Mouse (Mus musculus): ENCODE measurements around the gene Arid1b. TPM values are rescaled to one million over a fixed set of nuclear protein-coding genes. Genes with fewer than 3 reads are reported as not detected.

Arid1b gene
- polyA plus RNA-seq, 1 experiment from 2014 or later, result 16.1 TPM

DNA sequence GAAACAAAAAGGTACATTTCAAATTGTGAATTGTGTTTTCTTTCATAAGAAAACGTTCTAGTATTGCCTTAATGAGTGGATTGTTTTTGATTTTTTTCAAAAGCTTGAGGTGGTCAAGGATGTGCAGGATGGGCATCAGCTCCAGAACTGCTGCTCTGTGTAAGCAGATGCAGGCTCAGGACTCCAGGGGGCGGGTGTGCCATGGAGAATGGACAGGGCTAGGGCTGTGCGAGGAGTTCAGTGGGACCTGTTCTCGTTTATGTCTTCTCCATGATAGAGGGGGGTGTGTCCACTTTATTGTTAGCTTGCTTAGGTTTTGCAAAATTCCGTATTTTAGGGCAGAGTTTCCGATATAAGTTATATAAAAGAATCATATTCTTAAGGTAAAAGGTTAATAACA lies 70.6 kb downstream of the Arid1b start:
- Histone ChIP-seq H3K9me3 (no peaks in the 10 kb centered on the region), H3K27me3 (no peaks in the 10 kb centered on the region), H3K9ac (no peak overlapping the region), H3K4me2 (no peak overlapping the region), H3K4me1 (replicated peaks) (peaks cover 77% of the 10 kb centered on the region), H3K27ac (no peak overlapping the region), H3K36me3 (no peaks in the 10 kb centered on the region), H3K4me3 (no peak overlapping the region)
- no peak for ATAC-seq (ENCODE audit: low FRiP score)
- 90% methylated on average over 6 of the region's 6 CpGs for WGBS

DNA sequence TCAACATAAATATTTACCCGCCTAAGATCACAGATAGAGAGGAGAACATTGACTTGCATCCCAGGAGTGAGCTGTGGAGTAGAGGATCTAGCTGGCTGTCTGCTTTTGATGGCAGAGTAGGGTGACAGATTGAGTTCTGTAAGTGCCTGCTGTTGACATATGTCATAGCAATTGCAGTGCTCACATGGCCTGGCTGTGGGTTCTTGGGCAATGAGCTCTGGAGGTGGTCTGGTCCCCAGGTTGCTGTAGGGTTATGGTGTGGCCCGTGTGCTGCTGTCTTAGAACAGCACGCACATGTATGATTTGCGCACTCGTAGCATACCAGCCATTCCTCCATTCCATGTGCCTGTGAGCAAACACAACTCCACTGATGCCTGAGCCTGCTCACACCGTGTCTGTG lies 71.1 kb downstream of the Arid1b start:
- peaks cover 76% of the 10 kb centered on the region for H3K4me1 ChIP-seq (replicated peaks)
- H3K4me2 ChIP-seq, result no peak overlapping the region
- no peaks in the 10 kb centered on the region for H3K27me3 ChIP-seq
- H3K27ac ChIP-seq, result 0 out of 2 replicates have a peak overlapping the region, but pooled peaks have one; percentile 2
- WGBS, result 82% methylated on average over 6 of the region's 6 CpGs
- no peaks in the 10 kb centered on the region for H3K36me3 ChIP-seq
- ATAC-seq (ENCODE audit: low FRiP score), result no peak; the same call in 1 of the 2 replicates
- no peak overlapping the region for H3K9ac ChIP-seq
- no peaks in the 10 kb centered on the region for H3K9me3 ChIP-seq
- H3K4me3 ChIP-seq, result no peak overlapping the region

DNA sequence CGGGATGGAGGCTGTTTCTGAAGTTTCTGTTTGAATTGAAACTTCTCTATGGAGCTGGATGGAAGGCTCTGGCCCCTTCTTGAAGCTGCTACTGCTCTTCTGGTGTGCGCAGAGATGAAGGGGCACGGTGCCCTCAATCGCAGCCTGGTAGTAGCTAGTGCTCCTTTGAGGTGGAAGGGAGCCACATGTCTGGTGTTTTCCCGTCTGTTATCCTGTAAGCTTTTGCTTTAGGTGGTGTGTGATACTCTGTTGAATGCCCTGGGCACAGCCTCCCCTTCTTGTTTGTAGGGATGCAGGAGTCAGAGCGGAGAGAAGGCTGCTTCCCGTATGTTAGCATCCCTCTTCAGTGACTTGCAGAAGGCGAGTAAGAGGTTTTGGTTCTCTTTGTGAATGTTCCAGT lies 72.7 kb downstream of the Arid1b start:
- WGBS, result 82% methylated on average over 8 of the region's 8 CpGs
- Histone ChIP-seq H3K9me3 (no peaks in the 10 kb centered on the region), H3K4me2 (no peak overlapping the region), H3K27me3 (no peaks in the 10 kb centered on the region), H3K27ac (no peak overlapping the region), H3K4me3 (no peak overlapping the region), H3K9ac (no peak overlapping the region), H3K4me1 (replicated peaks) (peaks cover 72% of the 10 kb centered on the region), H3K36me3 (no peaks in the 10 kb centered on the region)
- no peak for ATAC-seq (ENCODE audit: low FRiP score)

DNA sequence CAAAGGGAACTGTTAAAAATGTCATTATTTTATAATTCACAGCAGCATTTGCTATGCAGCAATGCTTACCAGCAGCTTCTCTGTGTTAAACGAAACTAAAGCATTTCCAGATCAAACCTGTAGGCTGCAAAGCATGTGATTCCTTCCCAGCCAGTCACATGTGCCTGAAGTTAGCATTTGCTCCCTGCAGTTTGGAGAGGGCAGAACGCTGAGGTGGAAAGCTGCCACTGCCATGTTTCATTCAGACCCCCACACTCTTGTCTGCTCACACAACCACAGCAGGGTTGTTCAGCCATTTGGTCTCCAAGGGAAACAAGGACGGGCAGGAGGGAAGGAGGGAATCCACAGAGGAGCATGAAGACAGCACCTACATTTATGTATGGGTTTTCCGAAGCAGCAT lies 73.1 kb downstream of the Arid1b start:
- Histone ChIP-seq H3K9me3 (no peaks in the 10 kb centered on the region), H3K27ac (no peak overlapping the region; the same call in 1 of the 2 replicates), H3K36me3 (no peaks in the 10 kb centered on the region), H3K4me1 (replicated peaks) (peaks cover 69% of the 10 kb centered on the region), H3K4me3 (no peak overlapping the region), H3K27me3 (no peaks in the 10 kb centered on the region), H3K4me2 (no peak overlapping the region), H3K9ac (0 out of 2 replicates have a peak overlapping the region, but pooled peaks have one; percentile 11)
- ATAC-seq (ENCODE audit: low FRiP score), result no peak
- 38% methylated on average over 4 of the region's 4 CpGs for WGBS

DNA sequence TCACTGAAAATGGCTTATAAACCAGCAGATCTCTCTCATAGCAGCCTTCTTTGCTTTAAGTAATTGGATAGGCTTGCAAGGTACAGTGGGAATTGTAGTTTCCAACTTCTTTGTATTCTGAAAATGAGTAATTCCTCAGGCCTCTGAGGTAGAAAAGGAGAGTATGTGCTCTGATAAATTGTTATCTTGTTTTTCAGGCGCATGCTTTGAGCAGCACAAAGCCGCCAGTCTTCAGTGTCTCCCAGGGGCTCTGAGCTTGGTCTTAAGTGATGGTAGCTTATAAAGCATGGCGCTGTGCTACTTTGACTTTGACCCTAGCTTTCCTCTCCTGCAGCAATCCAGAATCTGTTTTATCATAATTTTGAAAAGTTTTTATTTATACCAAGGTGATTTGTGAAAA lies 76.3 kb downstream of the Arid1b start:
- ATAC-seq (ENCODE audit: low FRiP score), result no peak

DNA sequence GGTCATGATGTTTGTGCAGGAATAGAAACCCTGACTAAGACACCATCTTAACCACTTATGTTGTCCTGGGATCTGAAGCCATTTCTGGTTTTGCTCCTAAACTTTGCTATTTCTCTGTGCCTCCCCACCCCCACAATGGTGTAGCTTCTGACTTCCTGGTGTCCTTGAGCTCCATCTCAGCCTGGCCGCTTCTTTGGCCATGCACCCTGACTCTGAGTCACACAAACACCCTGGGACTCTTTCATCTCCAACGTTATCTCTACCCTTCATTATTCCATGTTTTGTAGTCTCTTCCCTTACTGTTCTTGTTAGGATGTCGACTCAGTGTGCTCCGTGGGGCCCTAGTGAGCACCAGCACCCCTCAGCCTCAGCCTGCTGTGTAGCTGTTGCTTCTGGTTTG lies 78.4 kb downstream of the Arid1b start:
- no peaks in the 10 kb centered on the region for H3K27me3 ChIP-seq
- H3K4me3 ChIP-seq, result no peak overlapping the region
- ATAC-seq (ENCODE audit: low FRiP score), result no peak
- H3K27ac ChIP-seq, result no peak overlapping the region
- H3K4me2 ChIP-seq, result no peak overlapping the region
- H3K36me3 ChIP-seq, result no peaks in the 10 kb centered on the region
- no peak overlapping the region for H3K9ac ChIP-seq
- peaks cover 48% of the 10 kb centered on the region for H3K4me1 ChIP-seq (replicated peaks)
- H3K9me3 ChIP-seq, result no peaks in the 10 kb centered on the region
- WGBS, result 83% methylated on average over 4 of the region's 4 CpGs

More for the DNA sequence above, 76.3 kb downstream of the Arid1b start:
- H3K27ac ChIP-seq, result no peak overlapping the region
- no peaks in the 10 kb centered on the region for H3K36me3 ChIP-seq
- no peaks in the 10 kb centered on the region for H3K27me3 ChIP-seq
- H3K9ac ChIP-seq, result no peak overlapping the region
- no peak overlapping the region for H3K4me3 ChIP-seq
- H3K4me1 ChIP-seq (replicated peaks), result peaks cover 62% of the 10 kb centered on the region
- no peaks in the 10 kb centered on the region for H3K9me3 ChIP-seq
- WGBS, result 72% methylated on average over 3 of the region's 3 CpGs
- no peak overlapping the region for H3K4me2 ChIP-seq

DNA sequence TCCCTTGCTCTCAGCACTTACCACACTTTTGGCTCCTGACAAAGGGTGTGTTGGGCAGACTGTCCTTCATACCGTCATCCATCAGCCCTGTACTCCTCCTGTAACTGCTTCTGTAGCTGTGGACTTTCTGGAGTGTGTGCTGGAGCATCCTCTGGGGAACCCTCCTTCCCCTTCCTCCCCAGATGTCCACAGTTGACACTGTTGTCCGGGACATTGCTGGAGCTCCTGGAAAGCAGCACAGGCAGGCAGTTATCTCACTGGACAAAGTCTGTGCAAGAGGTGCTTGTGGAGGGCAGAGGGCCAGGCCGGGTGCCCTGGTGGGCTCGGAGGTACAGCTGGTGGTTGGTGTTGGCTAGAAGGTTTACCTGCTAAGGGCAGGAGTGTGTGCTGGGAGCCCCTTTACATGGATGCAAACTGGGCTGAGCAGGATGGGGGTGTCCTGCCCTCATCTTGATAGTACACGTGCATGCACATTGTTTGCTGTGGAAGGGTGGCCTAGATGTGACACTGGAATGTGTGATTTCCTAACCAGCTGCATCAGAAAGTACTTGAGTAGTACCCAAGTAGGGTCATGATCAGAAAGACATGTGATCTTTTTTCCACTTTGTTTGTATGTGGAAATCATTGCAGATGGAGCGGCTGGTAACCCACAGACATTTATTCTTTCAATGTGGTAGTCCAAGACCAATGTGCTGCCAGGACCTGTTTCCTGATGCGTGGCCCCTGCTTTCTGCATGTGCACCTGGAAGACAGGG lies 80.8 kb downstream of the Arid1b start:
- ATAC-seq (ENCODE audit: low FRiP score), result no peak

DNA sequence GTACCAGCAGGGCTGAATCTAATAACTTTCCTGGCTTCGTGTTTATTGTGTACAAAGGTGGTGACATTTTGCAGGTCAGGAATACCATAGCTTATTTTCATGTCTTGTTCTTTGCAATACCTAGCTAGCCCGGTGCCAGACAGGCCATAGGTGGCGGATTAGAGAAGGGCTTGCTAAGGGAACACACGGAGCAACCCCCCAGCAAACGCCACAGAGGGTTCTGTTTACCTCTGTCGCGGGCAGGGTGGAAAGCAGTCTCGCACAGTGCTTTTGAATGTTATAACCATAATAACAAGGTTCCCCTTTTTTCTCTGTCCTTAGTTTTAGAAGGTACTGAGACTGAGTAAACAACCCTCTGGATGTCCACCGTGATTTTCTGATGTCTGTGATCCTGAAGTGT lies 83.9 kb downstream of the Arid1b start:
- H3K9me3 ChIP-seq, result no peaks in the 10 kb centered on the region
- H3K36me3 ChIP-seq, result no peaks in the 10 kb centered on the region
- H3K4me2 ChIP-seq, result no peak overlapping the region
- no peak for ATAC-seq (ENCODE audit: low FRiP score)
- no peak overlapping the region for H3K4me3 ChIP-seq
- H3K4me1 ChIP-seq (replicated peaks), result peaks cover 65% of the 10 kb centered on the region
- no peak overlapping the region for H3K9ac ChIP-seq
- WGBS, result 77% methylated on average over 9 of the region's 9 CpGs
- no peaks in the 10 kb centered on the region for H3K27me3 ChIP-seq
- H3K27ac ChIP-seq, result peak overlapping the region; percentile 23; the same call in 1 of the 2 replicates

More for the DNA sequence above, 80.8 kb downstream of the Arid1b start:
- Histone ChIP-seq H3K4me3 (no peak overlapping the region), H3K4me1 (replicated peaks) (peaks cover 46% of the 10 kb centered on the region), H3K27me3 (no peaks in the 10 kb centered on the region), H3K36me3 (no peaks in the 10 kb centered on the region), H3K27ac (no peak overlapping the region), H3K9ac (no peak overlapping the region), H3K9me3 (no peaks in the 10 kb centered on the region), H3K4me2 (no peak overlapping the region)
- 85% methylated on average over 7 of the region's 7 CpGs for WGBS

DNA sequence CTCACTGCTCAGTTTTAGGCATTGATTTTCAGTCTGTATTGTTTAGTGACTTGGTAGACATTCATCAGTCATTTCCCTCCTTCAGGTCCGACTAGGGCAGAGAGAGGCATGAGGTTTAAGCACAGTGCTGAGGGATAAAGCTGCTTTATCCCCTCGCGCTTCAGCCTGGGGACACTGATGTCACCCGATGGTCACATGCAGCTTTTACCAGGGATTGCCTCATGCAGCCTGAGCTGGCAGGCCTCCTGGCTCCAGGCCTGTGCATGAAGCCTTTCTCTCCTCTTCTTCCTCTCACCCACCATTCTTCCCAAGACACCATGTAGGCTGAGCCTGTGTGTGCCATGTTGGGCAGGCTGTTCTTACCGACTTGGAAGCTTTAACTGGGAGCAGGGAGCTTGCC lies 84.4 kb downstream of the Arid1b start:
- Histone ChIP-seq H3K4me1 (replicated peaks) (peaks cover 71% of the 10 kb centered on the region), H3K9ac (no peak overlapping the region; the same call in 1 of the 2 replicates), H3K4me2 (no peak overlapping the region), H3K27me3 (no peaks in the 10 kb centered on the region), H3K27ac (0 out of 2 replicates have a peak overlapping the region, but pooled peaks have one; percentile 23), H3K36me3 (no peaks in the 10 kb centered on the region), H3K4me3 (no peak overlapping the region), H3K9me3 (no peaks in the 10 kb centered on the region)
- ATAC-seq (ENCODE audit: low FRiP score), result 0 out of 2 replicates have a peak, but pooled peaks have one; percentile 18
- 65% methylated on average over 5 of the region's 5 CpGs for whole genome bisulfite sequencing

DNA sequence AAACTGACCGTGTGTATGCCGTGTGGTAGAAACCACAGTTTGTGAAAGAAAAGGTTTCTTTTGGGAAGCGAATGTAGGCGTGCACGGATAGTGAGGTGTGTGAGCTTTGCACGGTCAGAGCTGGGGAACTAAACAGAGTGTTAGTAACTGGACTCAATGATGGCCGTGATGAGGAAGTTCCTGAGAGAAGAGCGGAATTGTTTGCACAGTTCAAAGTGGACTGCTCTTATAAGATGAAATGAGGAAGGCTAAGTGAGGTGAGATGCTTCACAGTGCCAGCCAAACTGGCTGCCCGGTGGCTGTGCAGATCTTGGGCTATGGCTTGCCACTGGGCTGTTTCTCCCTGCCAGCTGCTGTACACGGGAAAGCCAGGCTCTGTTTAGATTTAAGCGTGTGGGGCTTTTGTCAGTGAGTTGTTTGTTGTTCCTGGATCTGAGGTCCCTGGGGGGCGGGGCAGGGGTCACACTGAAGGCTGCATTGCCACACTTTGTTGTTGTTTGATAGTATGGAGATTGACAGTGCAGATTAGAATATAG lies 86.8 kb downstream of the Arid1b start:
- Histone ChIP-seq H3K9me3 (no peaks in the 10 kb centered on the region), H3K27ac (0 out of 2 replicates have a peak overlapping the region, but pooled peaks have one; percentile 10), H3K4me3 (no peak overlapping the region), H3K27me3 (no peaks in the 10 kb centered on the region), H3K9ac (no peak overlapping the region), H3K36me3 (no peaks in the 10 kb centered on the region), H3K4me1 (replicated peaks) (peaks cover 84% of the 10 kb centered on the region), H3K4me2 (no peak overlapping the region)
- no peak for ATAC-seq (ENCODE audit: low FRiP score)
- WGBS, result 60% methylated on average over 12 of the region's 12 CpGs

DNA sequence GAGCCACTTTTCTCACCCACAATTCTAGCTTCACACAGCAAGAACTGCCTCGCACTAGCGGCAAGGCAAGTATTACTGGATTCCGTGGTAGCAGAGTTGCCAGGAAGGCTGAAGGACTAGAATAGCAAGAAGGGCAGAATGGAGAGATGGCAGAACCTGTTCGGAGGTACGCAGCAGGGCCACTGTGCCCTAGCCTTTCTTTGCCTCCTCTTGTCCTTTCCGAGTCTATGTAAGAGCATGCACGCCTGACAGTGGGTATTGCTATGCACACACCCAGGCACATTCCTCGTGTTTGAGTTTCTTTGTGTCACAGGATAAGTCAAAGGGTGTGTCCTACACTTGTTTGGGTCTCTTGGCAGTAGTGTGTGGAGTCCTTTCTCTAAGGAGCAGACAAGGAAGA lies 88.1 kb downstream of the Arid1b start:
- Histone ChIP-seq H3K9ac (no peak overlapping the region), H3K4me1 (replicated peaks) (peaks cover 89% of the 10 kb centered on the region), H3K36me3 (no peaks in the 10 kb centered on the region), H3K4me2 (no peak overlapping the region), H3K9me3 (no peaks in the 10 kb centered on the region), H3K4me3 (no peak overlapping the region), H3K27ac (no peak overlapping the region), H3K27me3 (no peaks in the 10 kb centered on the region)
- WGBS, result 82% methylated on average over 8 of the region's 8 CpGs
- no peak for ATAC-seq (ENCODE audit: low FRiP score)

DNA sequence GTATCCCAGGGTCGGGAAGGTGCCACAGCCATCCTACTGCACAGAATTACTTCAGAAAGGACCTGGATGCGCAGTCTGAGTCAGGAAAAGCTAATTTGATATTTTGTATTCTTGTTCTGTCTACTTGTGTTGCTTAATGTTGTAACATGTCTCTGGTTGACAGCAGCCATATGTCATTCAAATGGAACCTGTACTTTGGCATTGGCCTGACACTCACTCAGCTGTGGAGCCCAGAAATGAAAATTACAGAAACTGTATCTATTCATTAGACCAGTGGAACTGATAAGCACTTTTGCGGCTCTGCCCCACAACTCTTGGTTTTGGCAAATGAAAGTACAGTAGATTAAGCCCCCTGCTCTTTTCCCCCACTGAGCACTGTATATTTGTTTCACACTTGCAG lies 89.4 kb downstream of the Arid1b start:
- H3K9ac ChIP-seq, result no peak overlapping the region
- H3K4me1 ChIP-seq (replicated peaks), result peaks cover 84% of the 10 kb centered on the region
- H3K4me3 ChIP-seq, result no peak overlapping the region
- H3K36me3 ChIP-seq, result no peaks in the 10 kb centered on the region
- peak overlapping the region; percentile 78 for H3K27ac ChIP-seq
- 72% methylated on average over 3 of the region's 3 CpGs for WGBS
- ATAC-seq (ENCODE audit: low FRiP score), result no peak
- H3K9me3 ChIP-seq, result no peaks in the 10 kb centered on the region
- H3K27me3 ChIP-seq, result no peaks in the 10 kb centered on the region
- H3K4me2 ChIP-seq, result no peak overlapping the region

DNA sequence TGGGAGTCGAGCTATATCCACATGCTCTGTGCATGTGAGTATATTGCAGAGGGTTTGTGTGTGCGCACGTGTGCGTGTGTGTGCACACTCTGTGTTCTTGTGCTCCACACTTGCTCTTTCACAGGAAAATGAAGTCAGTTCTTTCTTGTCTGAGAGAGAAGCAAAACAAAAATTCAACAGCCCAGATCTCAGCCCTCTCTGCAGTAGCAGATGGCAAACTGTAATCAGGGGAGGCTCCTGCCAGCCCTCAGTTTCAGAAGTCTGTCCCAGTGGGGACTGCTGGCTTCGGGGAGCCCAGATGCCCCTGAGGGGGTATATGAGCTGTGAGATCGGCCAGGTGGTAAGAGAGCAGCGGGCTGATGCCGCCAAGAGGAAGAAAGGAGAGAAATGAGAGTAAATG lies 90.0 kb downstream of the Arid1b start:
- Histone ChIP-seq H3K4me1 (replicated peaks) (peaks cover 81% of the 10 kb centered on the region), H3K9me3 (no peaks in the 10 kb centered on the region), H3K4me2 (no peak overlapping the region), H3K27ac (peak overlapping the region; percentile 78), H3K4me3 (no peak overlapping the region), H3K27me3 (no peaks in the 10 kb centered on the region), H3K9ac (no peak overlapping the region), H3K36me3 (no peaks in the 10 kb centered on the region)
- 49% methylated on average over 8 of the region's 8 CpGs for WGBS
- no peak for ATAC-seq (ENCODE audit: low FRiP score)
